Mouse (Mus musculus): ENCODE data around the gene Tmem88b. TPM values are rescaled to one million over a fixed set of nuclear protein-coding genes. Genes with fewer than 3 reads are reported as not detected.

The Tmem88b gene
- polyA plus RNA-seq, 1 experiment from 2014 or later, result 0.25 TPM

DNA sequence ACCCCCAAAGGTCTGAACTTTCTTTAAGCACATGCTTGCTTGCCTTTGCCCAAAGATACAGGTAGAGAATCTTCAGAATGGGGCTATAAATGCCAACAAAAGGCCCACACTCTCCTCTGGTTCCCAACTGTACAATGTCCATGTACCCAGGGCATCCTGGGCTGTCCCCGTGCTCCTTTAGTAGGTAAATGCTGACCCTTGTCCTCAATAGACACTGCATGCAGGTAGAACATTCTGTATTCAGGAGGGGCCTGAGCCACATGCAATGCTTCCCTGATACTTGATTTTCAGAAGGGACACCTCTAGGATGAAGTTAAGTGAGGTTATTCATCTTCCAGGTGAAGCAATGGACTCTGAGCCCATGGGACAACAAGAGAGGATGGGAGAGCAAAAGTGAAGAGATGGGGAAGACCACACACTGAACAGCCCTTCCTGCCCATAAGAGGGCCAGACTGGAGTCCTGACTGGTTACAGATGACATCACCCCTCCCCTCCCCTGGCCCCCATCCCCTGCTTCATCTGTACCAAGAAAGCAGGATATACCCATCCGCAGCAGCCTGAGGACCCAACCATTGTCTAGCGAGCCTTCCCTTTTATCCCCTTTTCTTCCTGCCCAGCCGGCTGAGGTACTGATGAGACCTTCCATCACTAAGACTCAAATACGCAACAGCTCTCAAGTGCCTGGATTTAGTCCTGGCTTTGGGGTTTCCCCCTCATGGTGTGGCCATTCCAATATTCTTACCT is 12.2 kb downstream of the Tmem88b start:
- Histone ChIP-seq H3K36me3 (ENCODE audit: control insufficient read depth, insufficient read depth, low read length) (no peaks in the 10 kb centered on the region), H3K9ac (ENCODE audit: low read depth, low read length) (peak overlapping the region; percentile 40), H3K9me3 (ENCODE audit: control insufficient read depth, low read length) (no peaks in the 10 kb centered on the region), H3K27me3 (replicated peaks; ENCODE audit: control insufficient read depth, insufficient read depth, low read length) (peaks cover 40% of the 10 kb centered on the region), H3K4me1 (replicated peaks; ENCODE audit: control insufficient read depth, insufficient read depth, low read length) (peaks cover 24% of the 10 kb centered on the region), H3K4me2 (peak overlapping the region; percentile 78), H3K27ac (ENCODE audit: low read depth, low read length) (no peak overlapping the region), H3K4me3 (ENCODE audit: low read depth, low read length) (no peak overlapping the region)
- no peak for ATAC-seq (replicated peaks; ENCODE audit: low FRiP score)
- WGBS, result 38% methylated on average over 5 of the region's 5 CpGs
- DNase-seq (ENCODE audit: low spot score), result no peak

DNA sequence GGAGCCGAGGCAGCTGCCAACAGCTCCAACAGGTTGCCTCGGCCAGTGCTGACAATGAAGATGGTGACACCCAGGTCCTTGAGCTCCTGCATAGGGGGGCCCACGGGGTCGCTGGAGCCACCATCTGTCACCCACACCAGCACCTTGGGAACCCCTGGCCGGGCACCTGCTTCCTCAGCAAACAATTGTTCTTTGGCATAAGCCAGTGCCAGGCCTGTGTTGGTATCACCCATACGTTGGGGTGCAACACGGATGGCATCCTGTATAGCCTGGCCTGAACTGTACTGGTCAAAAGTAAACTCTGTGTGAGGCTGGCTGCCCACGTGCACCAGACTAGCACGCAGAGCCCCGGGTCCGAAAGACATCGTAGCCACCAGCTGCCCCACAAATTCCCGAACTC is 12.9 kb downstream of the Tmem88b start:
- Histone ChIP-seq H3K9me3 (ENCODE audit: control insufficient read depth, low read length) (no peaks in the 10 kb centered on the region), H3K9ac (ENCODE audit: low read depth, low read length) (no peak overlapping the region), H3K36me3 (ENCODE audit: control insufficient read depth, insufficient read depth, low read length) (no peaks in the 10 kb centered on the region), H3K27me3 (replicated peaks; ENCODE audit: control insufficient read depth, insufficient read depth, low read length) (peaks cover 40% of the 10 kb centered on the region), H3K27ac (ENCODE audit: low read depth, low read length) (no peak overlapping the region), H3K4me2 (no peak overlapping the region), H3K4me3 (ENCODE audit: low read depth, low read length) (no peak overlapping the region), H3K4me1 (replicated peaks; ENCODE audit: control insufficient read depth, insufficient read depth, low read length) (peaks cover 24% of the 10 kb centered on the region)
- 76% methylated on average over 13 of the region's 13 CpGs for WGBS
- no peak for DNase-seq (ENCODE audit: low spot score)
- no peak for ATAC-seq (replicated peaks; ENCODE audit: low FRiP score)

DNA sequence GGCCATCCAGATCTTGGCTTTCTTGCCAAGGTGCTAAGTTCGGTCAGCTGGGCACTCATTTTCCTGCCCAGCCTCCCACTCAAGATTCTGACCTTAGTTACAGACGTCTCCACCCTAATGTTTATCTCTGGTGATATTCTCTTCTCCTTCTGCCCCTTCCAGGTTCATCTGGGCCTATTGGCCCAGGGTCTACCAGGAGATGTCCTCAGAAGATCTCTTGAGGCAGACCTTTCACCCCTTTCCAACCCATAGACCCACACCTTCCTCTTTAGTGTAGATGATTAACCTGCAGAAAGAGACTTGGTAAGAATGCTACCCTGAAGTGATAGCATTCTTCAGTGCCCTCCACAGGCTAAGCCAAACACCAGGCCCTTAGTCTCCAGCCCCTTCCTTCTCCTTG is 14.0 kb downstream of the Tmem88b start:
- Histone ChIP-seq H3K9me3 (ENCODE audit: control insufficient read depth, low read length) (no peaks in the 10 kb centered on the region), H3K27ac (ENCODE audit: low read depth, low read length) (no peak overlapping the region), H3K9ac (ENCODE audit: low read depth, low read length) (no peak overlapping the region), H3K27me3 (replicated peaks; ENCODE audit: control insufficient read depth, insufficient read depth, low read length) (peaks cover 40% of the 10 kb centered on the region), H3K4me3 (ENCODE audit: low read depth, low read length) (no peak overlapping the region), H3K36me3 (ENCODE audit: control insufficient read depth, insufficient read depth, low read length) (no peaks in the 10 kb centered on the region), H3K4me1 (replicated peaks; ENCODE audit: control insufficient read depth, insufficient read depth, low read length) (peaks cover 19% of the 10 kb centered on the region), H3K4me2 (no peak overlapping the region)
- DNase-seq (ENCODE audit: low spot score) (no peak), ATAC-seq (replicated peaks; ENCODE audit: low FRiP score) (no peak)
- WGBS, result 63% methylated on average over 2 of the region's 2 CpGs

DNA sequence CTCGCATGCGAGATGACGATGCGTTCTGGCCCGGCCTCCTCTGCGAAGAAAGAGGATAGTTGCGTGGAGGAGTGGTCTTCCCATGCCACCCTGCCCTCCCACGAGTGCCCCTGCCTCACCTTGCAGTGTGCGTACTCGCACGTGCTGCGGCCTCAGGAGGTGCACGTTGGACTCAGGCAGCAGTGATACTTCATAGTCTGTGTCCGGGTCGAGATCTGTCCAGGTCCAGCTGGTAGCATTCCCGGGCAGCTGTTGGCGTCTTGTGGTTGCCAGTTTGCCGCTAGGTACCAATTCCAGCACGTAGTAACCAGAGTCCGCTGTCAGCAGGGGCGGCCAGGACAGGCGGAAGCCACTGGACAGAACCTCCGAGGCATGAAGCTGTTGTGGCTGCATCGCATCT is 15.0 kb downstream of the Tmem88b start:
- Histone ChIP-seq H3K36me3 (ENCODE audit: control insufficient read depth, insufficient read depth, low read length) (no peaks in the 10 kb centered on the region), H3K4me1 (replicated peaks; ENCODE audit: control insufficient read depth, insufficient read depth, low read length) (peaks cover 15% of the 10 kb centered on the region), H3K9ac (ENCODE audit: low read depth, low read length) (peak overlapping the region; percentile 79), H3K27ac (ENCODE audit: low read depth, low read length) (no peak overlapping the region), H3K4me3 (ENCODE audit: low read depth, low read length) (peak overlapping the region; percentile 61), H3K9me3 (ENCODE audit: control insufficient read depth, low read length) (no peaks in the 10 kb centered on the region), H3K4me2 (peak overlapping the region; percentile 78), H3K27me3 (replicated peaks; ENCODE audit: control insufficient read depth, insufficient read depth, low read length) (peaks cover 36% of the 10 kb centered on the region)
- 48% methylated on average over 24 of the region's 24 CpGs for WGBS
- ATAC-seq (replicated peaks; ENCODE audit: low FRiP score), result no peak
- no peak for DNase-seq (ENCODE audit: low spot score)

DNA sequence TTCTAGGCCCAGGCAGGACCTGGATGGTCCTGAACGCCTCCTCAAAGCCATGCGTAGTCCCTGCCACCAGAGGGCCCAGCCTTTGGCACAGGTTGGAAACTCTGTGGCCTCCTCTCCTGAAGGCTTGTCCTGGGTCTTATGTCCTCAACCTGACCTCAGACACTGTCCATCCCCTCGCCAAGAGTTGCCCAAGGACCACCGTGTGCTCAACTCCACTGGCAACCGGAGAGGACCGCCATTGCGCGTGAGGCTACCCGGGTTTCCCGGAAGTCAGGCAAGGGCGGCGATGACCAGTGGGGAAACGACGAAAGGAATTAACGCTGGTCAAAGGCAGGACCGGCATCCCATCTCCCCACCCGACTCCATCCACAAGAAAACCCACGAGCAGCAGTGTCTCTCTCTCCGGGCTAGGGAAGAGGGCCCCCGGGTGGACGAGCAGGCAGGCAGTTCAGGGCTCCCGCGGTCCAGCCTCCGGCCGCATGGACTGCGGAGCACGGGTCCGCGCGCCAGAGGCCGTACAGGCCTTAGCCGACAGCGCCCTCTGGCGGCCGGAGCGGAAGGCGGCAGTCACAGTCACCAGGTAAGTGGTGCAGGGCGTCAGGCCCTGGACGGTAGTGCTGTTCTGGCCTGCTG is 15.7 kb downstream of the Tmem88b start:
- H3K9ac ChIP-seq (ENCODE audit: low read depth, low read length), result peak overlapping the region; percentile 79
- H3K9me3 ChIP-seq (ENCODE audit: control insufficient read depth, low read length), result no peaks in the 10 kb centered on the region
- peak overlapping the region; percentile 78 for H3K4me2 ChIP-seq
- ATAC-seq (replicated peaks; ENCODE audit: low FRiP score) (peak; percentile 88), DNase-seq (ENCODE audit: low spot score) (peak; percentile 92)
- under 1% methylated on average over 39 of the region's 39 CpGs for WGBS
- 0 out of 2 replicates have a peak overlapping the region, but pooled peaks have one; percentile 26 for H3K27ac ChIP-seq (ENCODE audit: low read depth, low read length)
- H3K27me3 ChIP-seq (replicated peaks; ENCODE audit: control insufficient read depth, insufficient read depth, low read length), result peaks cover 29% of the 10 kb centered on the region
- peaks cover 15% of the 10 kb centered on the region for H3K4me1 ChIP-seq (replicated peaks; ENCODE audit: control insufficient read depth, insufficient read depth, low read length)
- no peaks in the 10 kb centered on the region for H3K36me3 ChIP-seq (ENCODE audit: control insufficient read depth, insufficient read depth, low read length)
- peak overlapping the region; percentile 61 for H3K4me3 ChIP-seq (ENCODE audit: low read depth, low read length)

DNA sequence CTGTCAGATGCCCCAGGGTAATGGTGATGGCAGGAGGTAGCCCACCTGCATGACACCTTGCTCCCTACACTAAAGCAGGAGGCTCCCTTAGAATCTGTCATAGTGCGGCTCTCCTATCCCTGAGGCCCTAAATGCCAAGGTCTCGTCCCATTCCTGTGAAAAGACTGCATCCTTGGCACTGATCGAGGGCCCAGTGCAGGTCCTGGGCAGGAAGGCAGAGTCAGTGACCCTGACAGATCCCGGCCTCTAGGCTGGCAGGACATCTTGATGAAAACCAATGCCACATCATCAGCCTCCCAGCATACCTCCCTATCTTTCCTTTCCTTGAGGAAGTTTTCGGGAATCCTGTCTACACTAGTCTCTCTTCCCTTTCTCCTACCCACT is 16.2 kb downstream of the Tmem88b start:
- H3K27me3 ChIP-seq (replicated peaks; ENCODE audit: control insufficient read depth, insufficient read depth, low read length), result peaks cover 25% of the 10 kb centered on the region
- no peaks in the 10 kb centered on the region for H3K36me3 ChIP-seq (ENCODE audit: control insufficient read depth, insufficient read depth, low read length)
- no peak for DNase-seq (ENCODE audit: low spot score)
- no peak for ATAC-seq (replicated peaks; ENCODE audit: low FRiP score)
- peak overlapping the region; percentile 78 for H3K4me2 ChIP-seq
- H3K4me1 ChIP-seq (replicated peaks; ENCODE audit: control insufficient read depth, insufficient read depth, low read length), result peaks cover 15% of the 10 kb centered on the region
- peak overlapping the region; percentile 61 for H3K4me3 ChIP-seq (ENCODE audit: low read depth, low read length)
- 56% methylated on average over 5 of the region's 5 CpGs for WGBS
- no peak overlapping the region for H3K27ac ChIP-seq (ENCODE audit: low read depth, low read length)
- no peaks in the 10 kb centered on the region for H3K9me3 ChIP-seq (ENCODE audit: control insufficient read depth, low read length)
- peak overlapping the region; percentile 79 for H3K9ac ChIP-seq (ENCODE audit: low read depth, low read length)

DNA sequence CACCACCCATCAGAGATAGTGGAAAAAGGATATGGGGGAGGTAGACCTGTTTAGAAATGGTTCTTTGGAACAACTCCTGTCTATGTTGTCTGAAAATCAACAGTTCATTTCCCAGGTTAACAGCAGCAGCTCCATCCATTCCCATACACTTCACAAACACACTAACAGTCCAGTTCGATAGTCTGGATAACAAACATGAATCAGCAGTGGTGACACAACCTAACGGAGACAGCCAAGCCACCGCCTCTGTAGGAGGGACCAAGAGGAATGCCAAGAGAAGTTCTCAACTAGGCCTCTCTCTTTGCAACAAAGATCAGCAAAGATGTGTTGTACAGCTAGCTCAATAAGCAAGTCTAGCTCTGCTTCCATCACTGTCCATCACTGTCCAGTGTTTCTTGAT is 23.3 kb downstream of the Tmem88b start:
- DNase-seq (ENCODE audit: low spot score) (no peak), ATAC-seq (replicated peaks; ENCODE audit: low FRiP score) (no peak)
- Histone ChIP-seq H3K9ac (ENCODE audit: low read depth, low read length) (no peak overlapping the region), H3K27ac (ENCODE audit: low read depth, low read length) (no peak overlapping the region), H3K4me3 (ENCODE audit: low read depth, low read length) (no peak overlapping the region), H3K4me2 (peak overlapping the region; percentile 97), H3K27me3 (replicated peaks; ENCODE audit: control insufficient read depth, insufficient read depth, low read length) (no peaks in the 10 kb centered on the region), H3K4me1 (replicated peaks; ENCODE audit: control insufficient read depth, insufficient read depth, low read length) (peaks cover 18% of the 10 kb centered on the region), H3K36me3 (ENCODE audit: control insufficient read depth, insufficient read depth, low read length) (peaks cover under 1% of the 10 kb centered on the region), H3K9me3 (ENCODE audit: control insufficient read depth, low read length) (no peaks in the 10 kb centered on the region)
- 74% methylated on average over 3 of the region's 3 CpGs for WGBS

DNA sequence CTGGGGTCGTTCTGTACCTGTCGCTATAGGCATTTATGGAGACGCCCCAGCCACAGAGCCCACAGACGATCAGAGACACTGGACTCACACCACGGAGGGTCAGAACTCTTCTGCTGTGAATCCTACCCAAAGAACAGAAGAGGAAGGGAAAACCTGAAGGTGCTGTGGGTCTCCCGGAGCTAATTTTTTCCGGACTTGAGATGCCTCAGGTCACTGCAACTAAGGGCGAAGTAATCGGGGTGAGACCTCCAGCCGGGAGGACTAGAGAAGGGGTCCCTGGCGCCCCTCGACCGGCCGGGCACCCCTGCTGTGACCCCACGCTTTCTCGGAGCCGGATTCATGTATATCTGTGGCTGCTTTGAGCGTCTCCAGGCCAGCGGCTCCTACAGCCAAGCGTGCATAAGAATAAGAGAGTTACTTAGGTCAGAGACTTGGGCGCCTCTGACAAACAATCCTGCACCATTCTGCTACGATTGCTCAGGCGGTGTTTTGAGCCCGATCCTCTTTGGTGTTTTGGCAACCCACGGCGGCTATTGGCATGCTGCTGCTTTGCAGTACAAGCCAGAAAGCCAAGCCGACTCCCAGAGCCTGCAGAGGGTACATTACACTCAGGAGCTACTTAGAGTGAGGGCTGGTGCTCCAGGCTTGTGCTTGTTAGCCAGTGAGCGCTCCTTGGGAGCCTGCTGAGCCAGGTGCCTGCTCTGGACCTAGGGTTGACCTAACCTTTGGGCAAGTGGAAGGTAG is 24.1 kb downstream of the Tmem88b start:
- peak overlapping the region; percentile 87 for H3K9ac ChIP-seq (ENCODE audit: low read depth, low read length)
- no peaks in the 10 kb centered on the region for H3K9me3 ChIP-seq (ENCODE audit: control insufficient read depth, low read length)
- H3K36me3 ChIP-seq (ENCODE audit: control insufficient read depth, insufficient read depth, low read length), result peaks cover 5% of the 10 kb centered on the region
- DNase-seq (ENCODE audit: low spot score) (no peak), ATAC-seq (replicated peaks; ENCODE audit: low FRiP score) (peak; percentile 1; the same call in 1 of the 2 replicates)
- H3K4me2 ChIP-seq, result peak overlapping the region; percentile 97
- no peak overlapping the region for H3K27ac ChIP-seq (ENCODE audit: low read depth, low read length)
- no peaks in the 10 kb centered on the region for H3K27me3 ChIP-seq (replicated peaks; ENCODE audit: control insufficient read depth, insufficient read depth, low read length)
- peaks cover 18% of the 10 kb centered on the region for H3K4me1 ChIP-seq (replicated peaks; ENCODE audit: control insufficient read depth, insufficient read depth, low read length)
- WGBS, result 3% methylated on average over 28 of the region's 28 CpGs
- peak overlapping the region; percentile 83 for H3K4me3 ChIP-seq (ENCODE audit: low read depth, low read length)
